Mouse (Mus musculus) liver, embryonic 14.5 days (tissue): ENCODE measurements at regions not wholly inside any gene's neighbourhood (a gene's known extent, or its start where the extent isn't known, plus 50 kb on each side); places are given as distances from the start of the nearest gene placed in this dataset.

Experiments used
- CTCF ChIP-seq: IDR thresholded peaks from 2 replicates; pipeline ENCODE4 v1.5.1; 2016; ENCODE audit warnings: antibody characterized with exemption, low read depth, control low read depth
- EP300 ChIP-seq: IDR thresholded peaks from 2 replicates; pipeline ENCODE4 v1.6.1; 2016; ENCODE audit warnings: antibody characterized with exemption, low read depth

DNA sequence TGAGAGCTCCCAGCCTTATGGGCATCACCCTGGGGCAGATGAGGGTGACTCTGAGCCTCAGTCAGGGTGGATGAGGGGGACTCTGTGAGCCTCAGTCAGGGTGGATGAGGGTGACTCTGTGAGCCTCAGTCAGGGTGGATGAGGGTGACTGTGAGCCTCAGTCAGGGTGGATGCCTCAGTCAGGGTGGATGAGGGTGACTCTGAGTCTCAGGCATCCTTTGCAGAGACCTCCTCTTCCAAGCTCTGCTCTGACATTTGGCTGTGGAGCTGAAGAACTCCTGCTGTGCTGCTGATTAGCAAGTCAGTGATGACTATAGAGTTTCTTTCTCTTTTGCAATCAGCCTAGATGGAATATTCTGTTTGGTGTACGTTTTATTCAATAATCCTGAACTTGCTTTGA is 83.7 kb upstream of the Rpl39l start:
- TF ChIP-seq CTCF = no peak
- TF ChIP-seq EP300 = no peak
